Mouse (Mus musculus): ENCODE data around the gene Dusp5.

The Dusp5 gene

GRCm38 (mm10) chr19:53543602-53544001 is 14.7 kb downstream of the Dusp5 start:
- no peak for DNase-seq (ENCODE audit: low spot score in 2 of 2)

- DNase-seq (ENCODE audit: low spot score in 2 of 2), result no peak
These were observed 16.1 kb downstream of the Dusp5 start for GRCm38 (mm10) chr19:53544923-53545561.

- no peak for DNase-seq (ENCODE audit: low spot score in 2 of 2)
These were observed 18.7 kb downstream of the Dusp5 start for GRCm38 (mm10) chr19:53547597-53547996.

- DNase-seq (ENCODE audit: low spot score in 2 of 2), result no peak
These were observed 22.1 kb downstream of the Dusp5 start for GRCm38 (mm10) chr19:53550972-53551371.

- DNase-seq (ENCODE audit: low spot score in 2 of 2), result no peak
These were observed 23.4 kb downstream of the Dusp5 start for GRCm38 (mm10) chr19:53552216-53552786.

- no peak for DNase-seq (ENCODE audit: low spot score in 2 of 2)
These were observed 23.9 kb downstream of the Dusp5 start for GRCm38 (mm10) chr19:53552795-53553194.

GRCm38 (mm10) chr19:53554402-53554801 is 25.5 kb downstream of the Dusp5 start:
- DNase-seq (ENCODE audit: low spot score in 2 of 2), result no peak

- DNase-seq (ENCODE audit: low spot score in 2 of 2), result no peak
These were observed 26.2 kb downstream of the Dusp5 start for GRCm38 (mm10) chr19:53554981-53555616.

GRCm38 (mm10) chr19:53556841-53557240 is 27.9 kb downstream of the Dusp5 start:
- DNase-seq (ENCODE audit: low spot score in 2 of 2), result no peak

- no peak for DNase-seq (ENCODE audit: low spot score in 2 of 2)
These were observed 28.5 kb downstream of the Dusp5 start for GRCm38 (mm10) chr19:53557267-53557936.

- DNase-seq (ENCODE audit: low spot score in 2 of 2), result no peak
These were observed 31.5 kb downstream of the Dusp5 start for GRCm38 (mm10) chr19:53560436-53560835.

GRCm38 (mm10) chr19:53564174-53564573 is 35.3 kb downstream of the Dusp5 start:
- DNase-seq (ENCODE audit: low spot score in 2 of 2), result no peak

GRCm38 (mm10) chr19:53565565-53566277 is 36.8 kb downstream of the Dusp5 start:
- no peak for DNase-seq (ENCODE audit: low spot score in 2 of 2)

- no peak for DNase-seq (ENCODE audit: low spot score in 2 of 2)
These were observed 39.0 kb downstream of the Dusp5 start for GRCm38 (mm10) chr19:53567864-53568263.

GRCm38 (mm10) chr19:53568553-53568952 is 39.6 kb downstream of the Dusp5 start:
- no peak for DNase-seq (ENCODE audit: low spot score in 2 of 2)

GRCm38 (mm10) chr19:53571056-53571455 is 42.1 kb downstream of the Dusp5 start:
- DNase-seq (ENCODE audit: low spot score in 2 of 2), result no peak

GRCm38 (mm10) chr19:53571501-53572428 is 42.9 kb downstream of the Dusp5 start:
- no peak for DNase-seq (ENCODE audit: low spot score in 2 of 2)

- no peak for DNase-seq (ENCODE audit: low spot score in 2 of 2)
These were observed 43.7 kb downstream of the Dusp5 start for GRCm38 (mm10) chr19:53572607-53573006.

- no peak for DNase-seq (ENCODE audit: low spot score in 2 of 2)
These were observed 44.2 kb downstream of the Dusp5 start for GRCm38 (mm10) chr19:53573151-53573550.

GRCm38 (mm10) chr19:53574131-53574530 is 45.2 kb downstream of the Dusp5 start:
- DNase-seq (ENCODE audit: low spot score in 2 of 2), result no peak

- no peak for DNase-seq (ENCODE audit: low spot score in 2 of 2)
These were observed 45.6 kb downstream of the Dusp5 start for GRCm38 (mm10) chr19:53574546-53574945.
